Mouse (Mus musculus) frontal cortex, postnatal 10 days (tissue): Measurements from ENCODE around the gene Slc52a3.

Source experiments
- DNase-seq, 2 experiments: peaks; one replicate each; pipeline ENCODE4 v3.0.0; 2022; ENCODE audit warnings: low spot score in 2 of 2, mixed read lengths in 1 of 2

Slc52a3 gene

DNA sequence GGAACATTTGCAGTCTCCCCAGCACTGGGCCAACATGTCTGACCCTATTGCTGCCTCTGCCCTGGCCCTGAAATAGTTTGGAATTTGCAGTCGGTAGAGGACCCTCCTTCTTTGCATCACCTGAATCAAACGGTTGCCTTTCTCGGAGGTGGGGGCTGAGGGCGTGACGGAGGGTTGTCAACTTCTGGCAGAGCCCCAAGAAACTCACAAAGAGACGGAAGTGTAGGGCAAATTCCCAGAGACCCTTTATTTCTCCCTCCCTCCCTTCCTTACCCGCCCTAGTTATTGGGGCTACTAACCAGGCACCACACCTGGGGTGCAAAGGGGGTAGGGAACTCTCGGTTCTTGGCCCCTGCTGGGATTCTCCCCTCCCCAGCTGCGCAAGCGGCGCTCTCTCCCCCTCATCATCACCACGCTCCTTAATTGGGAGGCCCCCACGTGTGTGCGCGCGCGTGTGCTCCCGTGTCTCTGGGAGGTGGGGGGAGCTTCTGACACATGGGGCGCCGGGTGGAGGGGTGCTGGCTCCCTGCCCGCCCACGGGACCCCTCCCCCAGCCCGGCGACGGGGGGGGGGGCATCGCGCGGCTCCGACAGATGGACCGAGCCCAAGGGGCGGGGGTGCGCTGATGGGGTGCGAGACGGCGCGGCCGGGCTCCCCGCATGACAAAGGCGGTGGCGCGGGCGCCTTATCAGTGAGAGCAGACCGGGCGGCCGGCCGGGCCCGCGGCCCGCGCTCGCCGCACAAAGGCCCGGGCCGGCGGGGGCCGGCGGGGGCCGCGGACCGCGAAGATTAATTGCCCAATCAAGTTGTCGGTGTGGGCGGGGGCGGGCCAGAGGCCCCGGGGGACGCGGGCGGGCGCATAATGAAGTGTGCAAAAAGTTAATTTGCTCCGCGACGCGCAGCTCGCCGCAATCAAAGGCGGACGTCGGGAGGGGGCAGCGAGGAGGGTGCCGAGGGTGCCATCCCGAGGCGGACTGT is 52.0 kb downstream of the Slc52a3 start:
- no peak for DNase-seq

DNA sequence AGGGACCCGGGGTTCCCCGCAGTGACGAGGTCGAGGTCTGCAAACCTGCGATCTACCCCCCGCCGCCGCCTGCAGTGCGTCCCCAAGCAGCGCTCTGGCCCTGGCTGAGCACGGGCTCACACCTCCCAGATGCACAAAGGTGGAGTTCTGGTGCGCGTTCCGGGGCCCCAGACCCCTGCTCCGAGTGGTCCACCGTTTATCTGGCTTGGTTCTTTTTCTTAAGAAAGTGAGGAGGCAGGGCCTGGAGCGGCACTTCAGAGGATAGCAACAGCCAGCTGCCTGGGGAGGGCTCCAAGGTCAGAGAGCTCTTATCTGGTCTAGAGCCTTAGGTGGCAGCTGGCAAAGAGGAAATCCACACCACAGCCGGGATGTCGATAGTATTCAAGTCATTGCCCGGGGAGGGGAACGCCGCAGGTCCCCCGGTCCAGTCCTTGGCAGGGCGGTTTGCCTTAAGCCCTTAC is 52.7 kb downstream of the Slc52a3 start:
- no peak for DNase-seq

DNA sequence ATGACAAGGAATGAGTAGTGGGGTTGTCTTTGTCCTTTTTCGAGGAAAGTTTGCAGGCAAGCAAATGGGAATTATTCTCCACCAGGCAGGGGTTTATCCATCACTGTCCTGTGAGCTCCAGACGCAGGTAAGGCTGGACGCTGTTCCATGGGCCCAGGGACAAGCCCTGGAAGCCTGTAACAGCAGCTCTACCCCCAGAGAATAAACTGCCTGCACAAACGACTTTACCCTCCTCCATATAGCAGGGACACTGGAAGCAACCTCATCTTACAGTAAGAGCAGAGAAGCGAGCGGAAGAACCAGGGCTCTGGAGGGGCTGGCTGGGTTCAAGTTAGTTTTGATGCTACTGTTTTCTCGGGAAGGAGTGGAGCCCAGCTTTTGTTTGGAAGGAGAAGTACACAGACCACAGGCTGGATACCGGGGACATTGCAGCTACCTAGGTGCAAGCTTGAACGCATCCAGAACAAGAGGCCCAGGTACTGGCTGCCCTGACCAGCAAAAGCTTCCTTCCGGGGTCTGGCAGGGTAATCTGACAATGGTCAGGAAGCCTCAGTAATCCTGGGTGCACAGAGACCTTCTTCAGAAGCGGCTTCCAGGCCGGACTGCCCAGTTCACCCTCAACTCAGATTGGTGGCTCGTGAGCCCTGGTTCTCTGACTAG is 53.4 kb downstream of the Slc52a3 start:
- no peak for DNase-seq

DNA sequence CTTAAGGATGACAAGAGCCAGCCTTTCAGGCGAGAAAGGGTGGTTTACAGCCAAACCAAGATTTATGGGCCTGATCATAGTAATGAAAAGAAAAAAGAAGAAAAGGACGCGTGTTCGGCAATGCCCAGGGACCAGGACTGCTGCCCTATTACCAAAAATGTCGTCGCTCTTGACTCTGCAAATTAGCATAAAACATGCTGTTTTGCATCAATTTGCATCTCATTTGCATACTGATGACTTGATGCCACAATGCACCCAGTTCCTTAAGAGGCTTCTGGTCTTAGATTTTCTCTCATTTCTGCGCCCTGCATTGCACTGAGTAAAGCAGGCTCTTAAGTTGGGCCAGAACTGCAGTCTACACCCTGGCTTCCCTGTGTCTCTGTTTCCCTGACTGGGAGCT is 54.0 kb downstream of the Slc52a3 start:
- no peak for DNase-seq

DNA sequence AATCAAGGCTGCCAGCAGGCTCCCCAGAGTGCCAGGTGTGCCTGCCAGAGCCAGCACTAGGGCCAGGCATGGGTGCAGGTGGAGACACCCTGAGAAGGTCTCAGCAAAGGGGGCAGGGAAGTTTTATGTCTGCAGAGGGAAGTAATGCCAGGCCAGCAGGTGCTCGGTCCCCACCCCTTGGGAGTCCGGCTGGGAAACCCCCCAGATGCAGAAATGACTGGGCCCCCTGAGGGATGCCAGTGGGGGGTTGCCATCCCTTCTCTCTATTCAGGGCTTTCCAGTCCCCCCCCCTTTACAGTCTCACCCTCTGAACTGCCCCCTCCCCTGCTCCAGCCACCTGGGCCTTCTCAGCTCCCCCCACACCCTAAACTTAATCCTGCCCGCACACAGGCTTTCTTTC is 55.7 kb downstream of the Slc52a3 start:
- DNase-seq = no peak

DNA sequence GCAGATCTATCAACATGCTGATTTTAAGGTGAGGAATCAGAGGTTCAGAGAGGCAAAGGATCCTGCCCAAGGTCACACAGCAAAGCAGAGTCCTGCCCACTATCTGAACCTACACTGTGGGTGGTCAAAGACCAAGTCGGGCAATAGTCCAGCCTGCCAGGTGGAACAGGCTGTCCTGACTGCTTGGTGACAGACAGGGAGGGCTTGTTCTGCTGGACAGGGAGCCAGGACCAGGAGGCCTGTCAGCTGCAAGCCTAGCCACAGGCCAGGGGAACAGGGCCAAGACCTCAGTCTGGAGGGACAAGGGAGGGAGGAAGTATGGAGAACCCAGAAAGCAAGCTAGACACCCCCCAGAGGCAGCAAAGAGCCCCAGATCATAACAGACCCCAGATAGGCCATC is 59.1 kb downstream of the Slc52a3 start:
- no peak for DNase-seq

DNA sequence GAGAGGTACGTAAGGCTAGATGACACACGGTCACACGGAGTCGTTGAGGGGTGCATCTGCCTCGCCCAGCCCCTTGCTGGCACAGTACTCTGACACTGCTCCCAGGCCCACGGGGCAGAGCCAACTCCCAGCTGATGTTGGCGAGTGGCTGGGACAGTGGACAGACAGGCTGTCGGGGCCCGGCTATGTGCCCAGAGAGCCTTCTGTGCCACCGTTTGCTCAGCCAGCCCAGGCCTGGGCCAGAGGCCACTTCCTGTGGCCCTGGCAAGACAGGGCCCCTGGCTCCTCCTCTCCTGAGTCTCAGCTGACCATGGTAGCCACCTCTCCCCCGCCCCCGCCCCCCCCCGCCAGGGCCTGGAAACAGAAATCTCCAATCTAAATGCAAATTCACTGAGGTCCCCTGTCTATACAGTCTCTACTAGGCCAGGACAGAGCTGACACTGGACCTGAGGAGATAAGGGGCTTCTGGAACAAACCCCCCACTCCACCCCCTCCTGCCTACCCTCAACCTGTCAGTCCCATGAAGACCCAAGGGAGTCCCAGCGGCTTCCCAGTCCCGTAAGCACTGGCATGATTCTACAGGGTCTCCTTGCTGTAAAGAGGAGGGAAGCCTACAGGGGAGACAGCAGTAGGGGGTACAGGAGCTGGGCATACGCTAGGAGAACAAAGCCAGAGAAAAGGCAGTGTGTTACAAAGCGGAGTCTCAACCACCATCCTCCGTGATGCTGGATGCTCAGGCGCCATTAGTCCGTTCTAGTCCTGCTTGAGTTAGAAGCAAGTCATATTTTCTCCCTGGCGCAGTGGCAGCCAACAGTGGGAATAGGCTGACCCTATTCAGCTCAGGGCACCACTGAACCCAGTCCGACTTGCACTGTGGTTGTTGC is 60.3 kb downstream of the Slc52a3 start:
- no peak for DNase-seq

DNA sequence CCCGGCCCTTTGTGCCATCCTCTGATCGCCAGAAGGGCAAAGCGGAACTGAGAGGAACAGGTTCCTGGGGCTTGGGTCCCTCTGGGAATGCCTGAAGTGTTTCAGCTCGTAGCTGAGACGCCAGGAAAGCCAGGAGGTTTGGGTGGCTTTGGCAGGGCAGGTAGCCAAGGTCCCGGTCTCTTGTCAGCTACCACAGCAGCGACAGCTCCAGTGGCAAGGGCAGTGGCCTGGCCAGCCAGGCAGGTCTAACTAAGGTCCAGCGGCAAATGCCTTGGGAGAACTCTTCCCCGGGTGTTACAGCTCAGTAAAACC is 60.9 kb downstream of the Slc52a3 start:
- no peak for DNase-seq
